Mouse (Mus musculus): ENCODE measurements around the gene Snapc4.

The Snapc4 gene

GRCm38 (mm10) chr2:26380131-26380771 lies at the start of gene Snapc4:
TSS of gene Snapc4 (minus strand) at chr2:26380653.
- in situ Hi-C loops (cut with MboI, MseI), result no loop called here

GRCm38 (mm10) chr2:26429851-26430250 lies 49.4 kb upstream of the Snapc4 start:
- in situ Hi-C loops (cut with MboI, MseI), result no loop called here

- in situ Hi-C loops (cut with MboI, MseI), result no loop called here
Measured at GRCm38 (mm10) chr2:26424541-26424940, 44.1 kb upstream of the Snapc4 start.

DNA sequence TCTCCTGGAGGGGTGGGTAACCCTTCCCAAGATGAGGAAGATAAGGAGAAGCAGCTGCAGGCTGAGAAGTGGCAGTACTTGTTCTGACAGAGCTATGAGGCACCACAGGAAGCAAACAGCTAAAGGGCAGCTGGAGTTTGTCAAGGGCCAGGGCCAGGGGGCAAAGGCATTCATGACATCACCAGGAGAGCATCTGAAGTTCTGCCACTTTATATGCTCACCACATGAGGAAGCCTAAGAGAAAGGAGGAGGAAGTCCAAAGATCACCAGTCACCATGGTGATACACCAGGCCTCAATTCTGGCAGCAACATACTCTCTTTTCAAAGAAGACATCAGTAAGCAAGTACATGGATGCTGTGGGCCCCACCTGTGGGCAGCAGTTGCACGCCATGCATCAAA lies 42.6 kb upstream of the Snapc4 start:
- in situ Hi-C loops (cut with MboI, MseI), result no loop called here

DNA sequence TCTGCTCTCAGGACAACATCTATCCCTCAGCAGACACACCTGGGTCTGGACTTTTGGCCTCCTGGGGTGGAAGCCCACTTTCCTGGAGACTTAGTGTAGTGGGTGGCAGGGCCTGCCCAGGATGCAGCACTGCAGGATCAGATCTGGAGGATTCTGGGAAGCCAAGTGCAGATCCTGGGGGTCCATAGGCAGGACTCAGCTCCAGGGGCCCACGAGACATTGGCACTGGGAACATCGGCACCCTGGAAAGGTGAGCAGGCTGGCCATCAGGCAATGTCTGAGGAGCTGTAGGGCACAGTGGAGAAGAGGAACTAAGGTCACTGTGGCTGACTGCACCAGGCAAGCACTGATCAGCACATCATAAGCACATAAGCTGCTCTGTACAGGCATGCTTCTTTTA lies 41.5 kb upstream of the Snapc4 start:
- in situ Hi-C loops (cut with MboI, MseI), result no loop called here

DNA sequence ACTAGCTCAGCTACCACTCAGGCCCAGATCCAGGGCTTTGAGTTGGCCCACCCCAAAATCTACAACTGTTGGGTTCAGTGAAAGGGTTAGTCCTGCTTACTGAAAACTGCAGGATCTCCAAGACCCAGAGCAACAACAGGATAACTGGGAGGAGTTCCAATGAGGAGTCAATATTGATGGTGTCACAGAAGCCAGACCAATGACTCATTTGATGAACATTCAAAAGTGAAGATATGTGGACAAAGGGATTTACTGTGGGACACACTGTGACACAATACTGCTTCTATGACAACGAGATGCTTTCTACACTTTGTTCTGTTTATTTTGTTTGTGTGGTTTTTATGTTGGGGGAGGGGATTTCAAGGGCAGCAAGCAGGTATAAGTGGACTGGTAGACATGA lies 37.7 kb upstream of the Snapc4 start:
- in situ Hi-C loops (cut with MboI, MseI), result no loop called here

DNA sequence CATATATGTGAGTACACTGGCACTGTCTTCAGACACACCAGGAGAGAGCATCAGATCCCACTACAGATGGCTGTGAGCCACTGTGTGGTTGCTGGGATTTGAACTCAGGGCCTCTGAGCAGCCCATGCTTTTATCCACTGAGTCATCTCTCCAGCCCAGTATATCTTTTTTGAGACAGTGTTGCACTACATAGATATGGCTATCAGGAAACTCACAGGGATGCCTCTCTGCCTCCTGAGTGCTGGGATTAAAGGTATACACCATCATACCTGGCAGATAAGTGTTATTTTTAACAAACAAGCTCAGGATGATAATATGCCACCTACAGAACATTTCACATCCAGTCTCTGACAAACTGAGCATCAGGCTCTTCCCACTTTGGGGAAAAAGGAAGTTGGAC lies 36.6 kb upstream of the Snapc4 start:
- in situ Hi-C loops (cut with MboI, MseI), result no loop called here

- in situ Hi-C loops (cut with MboI, MseI), result no loop called here
Measured at GRCm38 (mm10) chr2:26410931-26411411, 30.5 kb upstream of the Snapc4 start.

DNA sequence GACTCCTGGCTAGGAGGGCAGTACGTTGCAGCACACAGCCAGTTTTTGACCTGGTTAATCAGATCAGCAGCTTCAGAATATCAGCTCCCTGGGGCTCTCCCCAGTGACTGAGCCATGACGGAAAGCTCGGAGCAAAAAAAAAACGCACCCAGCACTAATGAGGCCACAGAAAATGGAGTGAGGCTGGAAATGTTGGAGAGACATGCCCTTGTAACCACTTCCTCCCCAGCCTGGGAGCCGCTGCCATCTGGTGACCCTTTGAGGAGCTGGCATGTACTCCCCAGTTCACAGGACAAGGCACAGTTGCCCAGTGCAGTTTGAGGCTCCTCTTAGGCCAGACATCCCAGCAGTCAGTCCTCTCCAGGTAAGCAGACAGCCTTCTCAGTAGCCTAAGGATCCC lies 29.6 kb upstream of the Snapc4 start:
- in situ Hi-C loops (cut with MboI, MseI), result no loop called here

- in situ Hi-C loops (cut with MboI, MseI), result no loop called here
Measured at GRCm38 (mm10) chr2:26409362-26409761, 28.9 kb upstream of the Snapc4 start.

GRCm38 (mm10) chr2:26408515-26409356 lies 28.3 kb upstream of the Snapc4 start, which contains the start of gene Inpp5e:
TSS of gene Inpp5e (minus strand) at chr2:26409203.
- in situ Hi-C loops (cut with MboI, MseI), result no loop called here

DNA sequence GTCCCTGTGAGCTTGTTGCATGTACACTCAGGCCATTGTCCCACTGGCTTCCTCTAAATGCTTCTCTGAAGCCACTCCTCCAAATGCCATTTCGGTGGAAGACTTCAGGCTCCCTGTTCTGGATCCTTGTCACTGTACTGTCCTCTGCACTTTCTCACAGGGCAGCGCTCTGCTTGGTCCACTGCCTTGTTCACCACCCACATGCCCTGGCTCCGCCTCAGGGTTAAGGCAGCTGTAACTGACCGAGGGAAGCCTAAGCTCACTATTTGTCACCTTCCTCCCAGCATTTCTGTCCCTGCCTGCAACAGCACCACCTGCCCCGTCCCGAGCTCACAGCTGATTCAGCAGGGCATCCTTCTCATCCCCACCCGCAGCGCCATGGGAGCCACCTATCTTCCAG lies 22.9 kb upstream of the Snapc4 start:
- in situ Hi-C loops (cut with MboI, MseI), result no loop called here

DNA sequence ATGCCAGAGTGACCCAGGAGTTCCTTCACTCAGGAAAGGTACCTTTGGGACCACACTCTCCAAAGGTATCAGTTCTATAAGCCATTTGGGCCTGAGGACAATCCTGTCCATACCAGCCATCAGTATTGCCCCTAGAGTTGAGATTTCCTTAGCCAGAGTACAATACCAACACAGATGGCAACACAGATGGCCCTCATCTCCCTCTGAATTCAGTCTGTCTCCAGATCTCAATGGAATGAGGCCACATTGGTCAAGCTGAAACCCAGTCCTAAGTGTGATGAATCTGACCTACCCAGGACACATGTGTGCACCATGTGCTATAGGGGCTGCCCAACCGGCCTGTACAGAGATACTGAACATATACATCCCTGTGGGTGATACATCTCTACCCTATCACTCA lies 21.8 kb upstream of the Snapc4 start:
- in situ Hi-C loops (cut with MboI, MseI), result no loop called here

- in situ Hi-C loops (cut with MboI, MseI), result no loop called here
Measured at GRCm38 (mm10) chr2:26401023-26401422, 20.6 kb upstream of the Snapc4 start.

- in situ Hi-C loops (cut with MboI, MseI), result no loop called here
Measured at GRCm38 (mm10) chr2:26400296-26400695, 19.8 kb upstream of the Snapc4 start.

DNA sequence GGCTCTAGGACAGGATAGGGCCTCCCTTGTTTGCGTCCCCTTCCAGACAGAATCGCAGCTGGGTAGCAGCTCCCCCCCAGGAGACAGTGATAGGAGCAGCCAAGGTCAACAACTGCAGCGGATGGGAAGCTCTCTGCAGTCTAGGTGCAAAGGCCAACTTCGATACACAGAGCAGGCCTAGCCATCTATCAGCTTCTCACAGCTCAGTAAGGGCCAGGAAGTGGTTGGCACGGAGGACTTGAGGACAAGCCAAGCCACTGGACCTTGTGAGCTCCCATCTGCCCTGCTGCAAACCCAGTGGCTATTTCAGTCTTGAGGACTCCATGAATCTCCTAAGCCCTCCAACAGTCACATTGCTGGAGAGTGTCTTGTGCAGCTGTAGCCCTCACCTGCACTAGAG lies 19.2 kb upstream of the Snapc4 start:
- in situ Hi-C loops (cut with MboI, MseI), result no loop called here

- in situ Hi-C loops (cut with MboI, MseI), result no loop called here
Measured at GRCm38 (mm10) chr2:26398978-26399377, 18.5 kb upstream of the Snapc4 start.

- in situ Hi-C loops (cut with MboI, MseI), result no loop called here
Measured at GRCm38 (mm10) chr2:26391617-26392016, 11.2 kb upstream of the Snapc4 start.

- in situ Hi-C loops (cut with MboI, MseI), result no loop called here
Measured at GRCm38 (mm10) chr2:26390954-26391353, 10.5 kb upstream of the Snapc4 start.

DNA sequence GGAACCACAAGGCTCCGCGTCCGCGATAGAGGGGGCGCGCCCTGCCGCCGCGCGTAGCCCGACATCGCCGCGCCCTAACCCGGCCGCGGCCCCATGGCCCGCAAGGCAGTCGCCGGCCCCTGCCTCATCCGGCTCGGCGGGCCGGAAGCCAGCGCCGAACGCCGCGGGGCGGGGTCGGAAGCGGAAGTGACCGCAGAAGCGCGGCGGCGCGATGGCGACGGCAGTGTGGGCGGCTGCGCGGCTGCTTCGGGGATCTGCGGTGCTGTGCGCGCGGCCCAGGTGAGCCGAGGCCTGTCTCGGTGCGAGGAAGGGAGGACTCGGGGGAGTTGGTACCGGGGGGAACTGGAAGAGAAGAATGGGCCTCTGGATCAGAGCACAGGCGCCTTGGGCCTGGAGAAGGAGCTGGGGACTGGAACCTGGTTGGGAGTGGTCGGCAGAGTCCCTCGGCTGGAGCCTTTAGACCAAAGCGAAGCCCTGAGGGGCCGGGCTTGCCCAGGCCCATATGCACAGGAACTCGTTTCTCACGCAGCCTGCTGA lies 8.8 kb upstream of the Snapc4 start, which contains the start of the genes Entr1 and Pmpca:
Gene Entr1 (minus strand): TSS at position 163 of the 537 bp plus-strand sequence.
Gene Pmpca (plus strand): TSS at position 186 of the 537 bp plus-strand sequence.
- in situ Hi-C loops (cut with MboI, MseI), result no loop called here

GRCm38 (mm10) chr2:26388682-26389153 lies 8.3 kb upstream of the Snapc4 start:
- in situ Hi-C loops (cut with MboI, MseI), result no loop called here

- in situ Hi-C loops (cut with MboI, MseI), result no loop called here
Measured at GRCm38 (mm10) chr2:26387713-26388112, 7.3 kb upstream of the Snapc4 start.
